Mouse (Mus musculus) hindbrain, embryonic 13.5 days (tissue): Measurements from ENCODE around the gene Slc5a2. TPM values are rescaled to one million over a fixed set of nuclear protein-coding genes. Genes with fewer than 3 reads are reported as not detected.
A peak's percentile ranks its signal among the peaks of the same experiment; 100 is the strongest.

Source experiments
- ATAC-seq: fragments of 200-750 bp; cut with Nextera tagmentation; 2 replicates; pipeline ENCODE4 v1.8.0; 2017; ENCODE audit warnings: moderate TSS enrichment; ENCODE audit not compliant: low FRiP score
- H3K27ac ChIP-seq: fragments of 300-500 bp; sonication (generic); 2 replicates; pipeline ENCODE4 v1.5.1; 2015; ENCODE audit warnings: inconsistent platforms, mild to moderate bottlenecking, moderate library complexity
- H3K27me3 ChIP-seq: fragments of 300-500 bp; sonication (generic); 2 replicates; pipeline ENCODE4 v1.6.1; 2015; ENCODE audit warnings: mild to moderate bottlenecking, inconsistent platforms
- H3K36me3 ChIP-seq: fragments of 300-500 bp; sonication (generic); 2 replicates; pipeline ENCODE4 v1.6.1; 2015; ENCODE audit warnings: mild to moderate bottlenecking, inconsistent platforms
- H3K4me1 ChIP-seq: fragments of 300-500 bp; sonication (generic); replicated peaks from 2 replicates; pipeline ENCODE4 v1.6.1; 2015; ENCODE audit warnings: inconsistent platforms
- H3K4me2 ChIP-seq: fragments of 300-500 bp; sonication (generic); 2 replicates; pipeline ENCODE4 v1.6.1; 2015; ENCODE audit warnings: inconsistent platforms, mild to moderate bottlenecking, moderate library complexity
- H3K4me3 ChIP-seq: fragments of 300-500 bp; sonication (generic); 2 replicates; pipeline ENCODE4 v1.5.1; 2015; ENCODE audit warnings: mild to moderate bottlenecking, inconsistent platforms
- H3K9ac ChIP-seq: fragments of 300-500 bp; sonication (generic); 2 replicates; pipeline ENCODE4 v1.6.1; 2015; ENCODE audit warnings: mild to moderate bottlenecking, inconsistent platforms
- H3K9me3 ChIP-seq: fragments of 300-500 bp; sonication (generic); 2 replicates; pipeline ENCODE4 v1.6.1; 2016; ENCODE audit warnings: inconsistent platforms
- WGBS: fragments of 180-500 bp; shearing (Covaris S2); methylation state at CpG from one replicate; pipeline ENCODE4 v1.1.7; 2015; 5-methylcytosine and 5-hydroxymethylcytosine counted together
- polyA plus RNA-seq: library from polyadenylated mRNA; unstranded; fragments of >200 nt; fragmentation: Nextera tagmentation; extraction: Ambion mirVana; gene quantifications from 2 replicates; pipeline ENCODE4 v1.2.1, GENCODE M21; 2015

The Slc5a2 gene
- polyA plus RNA-seq, 1 experiment from 2014 or later = not detected

GRCm38 (mm10) chr7:128309216-128309615 is 43.8 kb downstream of the Slc5a2 start:
- no peaks in the 10 kb centered on the region for H3K27me3 ChIP-seq
- no peak overlapping the region for H3K9ac ChIP-seq
- H3K4me2 ChIP-seq = no peak overlapping the region
- H3K36me3 ChIP-seq = no peaks in the 10 kb centered on the region
- WGBS = 88% methylated on average over 3 of the region's 3 CpGs
- ATAC-seq = no peak
- no peak overlapping the region for H3K27ac ChIP-seq
- H3K4me1 ChIP-seq = no peaks in the 10 kb centered on the region
- H3K9me3 ChIP-seq = no peaks in the 10 kb centered on the region
- no peak overlapping the region for H3K4me3 ChIP-seq

DNA sequence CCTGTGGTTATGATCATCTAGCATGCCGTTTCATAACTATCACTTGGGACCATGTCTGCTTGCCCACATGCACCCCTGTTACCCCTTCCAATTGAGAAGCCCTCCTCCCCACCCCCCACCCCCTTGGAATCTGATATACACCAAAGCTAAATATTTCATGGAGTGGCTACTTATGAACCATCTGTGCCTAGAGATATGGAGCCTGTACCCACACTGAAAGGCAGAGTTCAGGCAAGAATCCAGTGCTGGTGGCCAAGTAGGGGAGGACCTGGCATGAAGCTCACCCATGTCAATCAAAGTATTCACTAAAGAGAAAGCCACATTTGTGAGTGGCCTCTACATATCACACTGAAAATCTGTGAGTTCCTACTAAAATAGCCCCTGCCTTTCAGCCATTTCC is 44.3 kb downstream of the Slc5a2 start:
- H3K9me3 ChIP-seq = no peaks in the 10 kb centered on the region
- H3K27me3 ChIP-seq = no peaks in the 10 kb centered on the region
- no peak overlapping the region for H3K4me3 ChIP-seq
- no peaks in the 10 kb centered on the region for H3K4me1 ChIP-seq
- 67% methylated on average over 1 of the region's 1 CpGs for WGBS
- no peaks in the 10 kb centered on the region for H3K36me3 ChIP-seq
- 0 out of 2 replicates have a peak overlapping the region, but pooled peaks have one; percentile 8 for H3K27ac ChIP-seq
- ATAC-seq = no peak
- no peak overlapping the region for H3K9ac ChIP-seq
- no peak overlapping the region for H3K4me2 ChIP-seq

DNA sequence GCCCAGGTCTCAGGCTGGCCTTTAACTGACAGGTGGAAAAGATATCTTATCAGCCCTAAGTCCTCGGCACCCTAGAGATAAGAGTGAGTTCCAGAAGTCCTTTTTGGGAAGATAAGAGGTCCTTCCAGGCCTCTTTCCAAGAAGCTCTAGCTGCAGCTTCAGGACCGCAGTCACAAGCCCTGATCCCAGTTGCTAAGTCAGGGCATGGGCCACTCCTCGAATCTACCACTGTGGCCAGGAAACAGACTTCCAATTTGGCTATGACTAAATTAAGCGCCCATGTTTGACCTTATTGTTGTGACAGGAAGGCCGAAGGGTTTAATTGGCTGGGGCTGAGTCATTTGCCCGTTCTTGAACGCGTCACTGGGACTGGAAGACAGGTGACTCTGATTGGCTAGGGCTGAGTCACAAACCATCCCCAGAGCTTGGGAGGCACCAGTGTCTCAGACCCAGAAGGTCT is 44.8 kb downstream of the Slc5a2 start:
- Histone ChIP-seq H3K4me1 (no peaks in the 10 kb centered on the region), H3K9me3 (no peaks in the 10 kb centered on the region), H3K9ac (no peak overlapping the region), H3K27me3 (no peaks in the 10 kb centered on the region), H3K27ac (no peak overlapping the region), H3K36me3 (no peaks in the 10 kb centered on the region), H3K4me2 (no peak overlapping the region), H3K4me3 (no peak overlapping the region)
- 83% methylated on average over 8 of the region's 8 CpGs for WGBS
- ATAC-seq = no peak

- WGBS = 72% methylated on average over 3 of the region's 3 CpGs
- Histone ChIP-seq H3K36me3 (no peaks in the 10 kb centered on the region), H3K4me1 (no peaks in the 10 kb centered on the region), H3K27me3 (no peaks in the 10 kb centered on the region), H3K9ac (no peak overlapping the region), H3K4me3 (no peak overlapping the region), H3K27ac (no peak overlapping the region), H3K9me3 (no peaks in the 10 kb centered on the region), H3K4me2 (no peak overlapping the region)
- no peak for ATAC-seq
These were observed 45.8 kb downstream of the Slc5a2 start for GRCm38 (mm10) chr7:128311263-128311662.

- ATAC-seq = no peak
- no peaks in the 10 kb centered on the region for H3K36me3 ChIP-seq
- no peaks in the 10 kb centered on the region for H3K27me3 ChIP-seq
- no peaks in the 10 kb centered on the region for H3K4me1 ChIP-seq
- H3K9me3 ChIP-seq = no peaks in the 10 kb centered on the region
- no peak overlapping the region for H3K4me2 ChIP-seq
- H3K27ac ChIP-seq = no peak overlapping the region
- no peak overlapping the region for H3K4me3 ChIP-seq
- no peak overlapping the region for H3K9ac ChIP-seq
- WGBS = 74% methylated on average over 8 of the region's 8 CpGs
These were observed 46.4 kb downstream of the Slc5a2 start for GRCm38 (mm10) chr7:128311811-128312210.

GRCm38 (mm10) chr7:128312375-128313059 is 47.1 kb downstream of the Slc5a2 start:
- H3K9me3 ChIP-seq = no peaks in the 10 kb centered on the region
- WGBS = 77% methylated on average over 13 of the region's 13 CpGs
- no peaks in the 10 kb centered on the region for H3K36me3 ChIP-seq
- no peak for ATAC-seq
- no peaks in the 10 kb centered on the region for H3K27me3 ChIP-seq
- no peak overlapping the region for H3K4me3 ChIP-seq
- no peak overlapping the region for H3K9ac ChIP-seq
- H3K4me2 ChIP-seq = no peak overlapping the region
- no peaks in the 10 kb centered on the region for H3K4me1 ChIP-seq
- H3K27ac ChIP-seq = no peak overlapping the region

GRCm38 (mm10) chr7:128313601-128314000 is 48.1 kb downstream of the Slc5a2 start:
- WGBS = 86% methylated on average over 2 of the region's 2 CpGs
- no peaks in the 10 kb centered on the region for H3K27me3 ChIP-seq
- no peak for ATAC-seq
- H3K9ac ChIP-seq = no peak overlapping the region
- H3K4me2 ChIP-seq = no peak overlapping the region
- no peak overlapping the region for H3K27ac ChIP-seq
- H3K9me3 ChIP-seq = no peaks in the 10 kb centered on the region
- no peaks in the 10 kb centered on the region for H3K4me1 ChIP-seq
- H3K4me3 ChIP-seq = no peak overlapping the region
- H3K36me3 ChIP-seq = no peaks in the 10 kb centered on the region

- no peaks in the 10 kb centered on the region for H3K27me3 ChIP-seq
- WGBS = 87% methylated on average over 7 of the region's 7 CpGs
- no peak overlapping the region for H3K4me2 ChIP-seq
- no peaks in the 10 kb centered on the region for H3K4me1 ChIP-seq
- H3K9ac ChIP-seq = no peak overlapping the region
- H3K27ac ChIP-seq = no peak overlapping the region
- no peaks in the 10 kb centered on the region for H3K9me3 ChIP-seq
- no peak for ATAC-seq
- no peak overlapping the region for H3K4me3 ChIP-seq
- H3K36me3 ChIP-seq = no peaks in the 10 kb centered on the region
These were observed 49.0 kb downstream of the Slc5a2 start for GRCm38 (mm10) chr7:128314491-128314890.

GRCm38 (mm10) chr7:128317011-128317410 is 51.6 kb downstream of the Slc5a2 start:
- H3K36me3 ChIP-seq = no peaks in the 10 kb centered on the region
- no peak overlapping the region for H3K4me2 ChIP-seq
- 54% methylated on average over 4 of the region's 4 CpGs for WGBS
- H3K27ac ChIP-seq = no peak overlapping the region
- H3K4me3 ChIP-seq = no peak overlapping the region
- no peaks in the 10 kb centered on the region for H3K9me3 ChIP-seq
- no peak overlapping the region for H3K9ac ChIP-seq
- no peak for ATAC-seq
- H3K27me3 ChIP-seq = no peaks in the 10 kb centered on the region
- 0 out of 2 replicates have a peak, but pooled peaks cover 4% of the 10 kb centered on the region for H3K4me1 ChIP-seq

DNA sequence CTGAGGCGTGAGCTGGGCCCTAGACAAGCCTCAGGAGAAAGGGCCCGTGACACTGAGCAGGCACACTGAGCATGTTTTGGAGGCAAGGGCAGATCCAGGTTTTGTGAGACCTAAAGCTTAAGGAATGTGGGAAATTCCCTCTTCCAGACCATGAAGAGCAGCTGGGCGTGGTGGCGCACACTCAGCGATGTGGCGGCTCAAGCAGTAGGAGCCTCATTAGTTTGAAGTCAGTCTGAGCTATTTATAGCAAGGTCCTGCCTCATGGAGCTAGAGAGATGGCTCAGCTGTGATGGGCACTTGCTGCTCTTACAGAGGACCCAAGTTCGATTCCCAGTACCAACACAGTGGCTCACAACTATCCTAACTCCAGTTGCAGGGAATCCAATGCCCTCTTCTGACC is 53.7 kb downstream of the Slc5a2 start:
- 0 out of 2 replicates have a peak, but pooled peaks cover 4% of the 10 kb centered on the region for H3K4me1 ChIP-seq

DNA sequence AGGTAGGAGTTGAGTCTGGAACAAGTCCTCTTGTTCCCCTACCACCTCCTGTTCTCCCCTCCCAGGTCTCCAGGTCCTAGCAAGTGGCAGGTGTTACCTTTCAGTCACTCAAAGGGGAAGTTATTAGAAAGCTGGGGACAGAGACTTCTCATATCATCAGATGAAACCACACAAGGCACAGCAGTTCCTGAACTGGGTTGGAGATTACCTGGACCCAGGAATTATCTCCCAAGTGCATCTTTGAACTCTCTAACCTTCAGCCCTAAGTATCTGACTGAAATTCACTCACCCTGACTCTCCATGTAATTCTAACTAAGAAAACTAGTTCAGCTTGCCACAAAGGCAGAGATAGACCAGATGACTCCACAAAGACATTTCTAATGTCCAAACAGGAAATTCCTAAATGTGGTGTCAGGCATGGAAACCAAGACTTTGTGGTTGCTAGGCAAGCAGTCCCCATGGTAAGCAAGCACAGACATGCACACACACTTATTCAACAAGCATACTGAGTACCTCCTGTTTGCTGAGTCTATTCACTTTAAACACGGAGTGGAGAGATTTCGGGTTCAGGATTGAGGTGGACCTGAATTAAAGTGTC is 54.9 kb downstream of the Slc5a2 start:
- no peaks in the 10 kb centered on the region for H3K9me3 ChIP-seq
- no peak overlapping the region for H3K4me3 ChIP-seq
- no peak overlapping the region for H3K9ac ChIP-seq
- no peaks in the 10 kb centered on the region for H3K36me3 ChIP-seq
- H3K27me3 ChIP-seq = no peaks in the 10 kb centered on the region
- no peak for ATAC-seq
- H3K4me1 ChIP-seq = 0 out of 2 replicates have a peak, but pooled peaks cover 4% of the 10 kb centered on the region
- H3K4me2 ChIP-seq = no peak overlapping the region
- H3K27ac ChIP-seq = 0 out of 2 replicates have a peak overlapping the region, but pooled peaks have one; percentile 3
- 76% methylated on average over 2 of the region's 2 CpGs for WGBS

More for the DNA sequence above, 53.7 kb downstream of the Slc5a2 start:
- Histone ChIP-seq H3K27ac (no peak overlapping the region), H3K27me3 (no peaks in the 10 kb centered on the region), H3K36me3 (no peaks in the 10 kb centered on the region), H3K4me3 (no peak overlapping the region), H3K4me2 (no peak overlapping the region), H3K9ac (no peak overlapping the region), H3K9me3 (no peaks in the 10 kb centered on the region)
- WGBS = 91% methylated on average over 7 of the region's 7 CpGs
- no peak for ATAC-seq

DNA sequence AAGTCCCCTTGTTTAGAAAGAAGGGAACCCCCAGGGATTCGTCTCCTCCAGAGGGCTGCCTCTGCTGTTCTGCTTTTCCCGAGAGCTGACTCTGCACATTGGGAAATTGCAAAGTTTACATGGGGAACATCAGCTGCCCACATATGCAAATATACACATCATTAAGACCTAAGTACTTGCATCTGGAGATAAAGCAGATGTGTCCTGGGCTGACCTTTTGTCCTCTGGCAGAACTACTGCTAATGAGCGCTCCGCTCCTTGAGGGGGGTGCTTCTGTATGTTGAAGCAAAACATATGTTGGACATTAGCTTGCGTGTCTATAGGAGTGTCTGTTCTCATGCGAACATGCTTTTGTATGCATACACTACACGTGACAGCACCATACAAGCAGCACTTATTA is 55.8 kb downstream of the Slc5a2 start:
- Histone ChIP-seq H3K36me3 (no peaks in the 10 kb centered on the region), H3K27me3 (no peaks in the 10 kb centered on the region), H3K27ac (no peak overlapping the region), H3K4me3 (no peak overlapping the region), H3K9me3 (no peaks in the 10 kb centered on the region), H3K9ac (no peak overlapping the region), H3K4me1 (0 out of 2 replicates have a peak, but pooled peaks cover 4% of the 10 kb centered on the region), H3K4me2 (no peak overlapping the region)
- 70% methylated on average over 7 of the region's 7 CpGs for WGBS
- ATAC-seq = no peak
